Mouse (Mus musculus) stomach, postnatal 0 days (tissue): ENCODE data around the gene Nr2f2. TPM values are rescaled to one million over a fixed set of nuclear protein-coding genes. Genes with fewer than 3 reads are reported as not detected.
A peak's percentile ranks its signal among the peaks of the same experiment; 100 is the strongest.

Experiments
- ATAC-seq: fragments of 200-750 bp; cut with Nextera tagmentation; 2 replicates; pipeline ENCODE4 v1.8.0; 2017; ENCODE audit not compliant: low FRiP score, low TSS enrichment
- DNase-seq: peaks from one replicate; pipeline ENCODE4 v3.0.0-alpha.2; 2016; ENCODE audit warnings: low spot score
- H3K27ac ChIP-seq: fragments of 300-500 bp; sonication (generic); replicated peaks from 2 replicates; pipeline ENCODE4 v1.5.1; 2014; ENCODE audit warnings: mild to moderate bottlenecking, control low read depth
- H3K27me3 ChIP-seq: fragments of 300-500 bp; sonication (generic); 2 replicates; pipeline ENCODE4 v1.6.1; 2014; ENCODE audit warnings: low read length; ENCODE audit not compliant: control insufficient read depth, insufficient read depth
- H3K36me3 ChIP-seq: fragments of 300-500 bp; sonication (generic); 2 replicates; pipeline ENCODE4 v1.6.1; 2014; ENCODE audit warnings: low read length, mixed read lengths; ENCODE audit not compliant: control insufficient read depth, insufficient read depth
- H3K4me1 ChIP-seq: fragments of 300-500 bp; sonication (generic); replicated peaks from 2 replicates; pipeline ENCODE4 v1.6.1; 2014; ENCODE audit warnings: antibody characterized with exemption; ENCODE audit not compliant: control insufficient read depth, insufficient read depth
- H3K4me2 ChIP-seq: fragments of 300-500 bp; sonication (generic); replicated peaks from 2 replicates; pipeline ENCODE4 v1.6.1; 2014; ENCODE audit warnings: low read depth, mild to moderate bottlenecking, control low read depth, moderate library complexity
- H3K4me3 ChIP-seq: fragments of 300-500 bp; sonication (generic); 2 replicates; pipeline ENCODE4 v1.5.1; 2014; ENCODE audit warnings: low read depth, low read length, control low read depth
- H3K9ac ChIP-seq: fragments of 300-500 bp; sonication (generic); 2 replicates; pipeline ENCODE4 v1.6.1; 2014; ENCODE audit warnings: mild to moderate bottlenecking, low read length, control low read depth, mixed read lengths
- H3K9me3 ChIP-seq: fragments of 300-500 bp; sonication (generic); 2 replicates; pipeline ENCODE4 v1.6.1; 2016; ENCODE audit warnings: low read length; ENCODE audit not compliant: control insufficient read depth
- CTCF ChIP-seq: IDR thresholded peaks from 2 replicates; pipeline ENCODE4 v1.5.1; 2016; ENCODE audit warnings: antibody characterized with exemption, low read depth, mild to moderate bottlenecking, moderate library complexity
- EP300 ChIP-seq: optimal IDR thresholded peaks from 2 replicates; pipeline ENCODE3; 2016; ENCODE audit warnings: antibody characterized with exemption
- WGBS: fragments of 180-500 bp; shearing (Covaris S2); extraction: QIAGEN DNeasy Blood & Tissue Kit; methylation state at CpG from one replicate; pipeline ENCODE4 v1.1.7; 2014; 5-methylcytosine and 5-hydroxymethylcytosine counted together
- polyA plus RNA-seq: library from polyadenylated mRNA; unstranded; fragments of >200 nt; fragmentation: Nextera tagmentation; extraction: Ambion mirVana; gene quantifications from 2 replicates; pipeline ENCODE4 v1.2.1, GENCODE M21; 2015

The Nr2f2 gene
- polyA plus RNA-seq, 1 experiment from 2014 or later = 53.9 TPM

- Histone ChIP-seq H3K9ac (peak overlapping the region; percentile 97), H3K4me3 (peak overlapping the region; percentile 62), H3K27ac (peak overlapping the region; percentile 63), H3K9me3 (no peaks in the 10 kb centered on the region), H3K4me1 (no peaks in the 10 kb centered on the region; the same call in 1 of the 2 replicates), H3K4me2 (peak overlapping the region; percentile 72), H3K36me3 (no peaks in the 10 kb centered on the region; the same call in 1 of the 2 replicates), H3K27me3 (no peaks in the 10 kb centered on the region)
- WGBS = 14% methylated on average over 5 of the region's 5 CpGs
- TF ChIP-seq EP300 (no peak), CTCF (no peak)
- ATAC-seq (no peak), DNase-seq (peak; percentile 10)
Measured at GRCm38 (mm10) chr7:70355691-70356568, 10.6 kb downstream of the Nr2f2 start.

- Histone ChIP-seq H3K4me3 (peak overlapping the region; percentile 62), H3K27ac (peak overlapping the region; percentile 78), H3K4me1 (no peaks in the 10 kb centered on the region; the same call in 1 of the 2 replicates), H3K36me3 (no peaks in the 10 kb centered on the region; the same call in 1 of the 2 replicates), H3K27me3 (no peaks in the 10 kb centered on the region), H3K9ac (peak overlapping the region; percentile 64), H3K4me2 (peak overlapping the region; percentile 72), H3K9me3 (no peaks in the 10 kb centered on the region)
- DNase-seq (no peak), ATAC-seq (no peak)
- no peak for TF ChIP-seq EP300
- no peak for TF ChIP-seq CTCF
- 43% methylated on average over 2 of the region's 2 CpGs for WGBS
Measured at GRCm38 (mm10) chr7:70355357-70355620, 11.2 kb downstream of the Nr2f2 start.

GRCm38 (mm10) chr7:70354606-70355356, 11.8 kb downstream of the Nr2f2 start:
- peak overlapping the region; percentile 64 for H3K9ac ChIP-seq
- H3K4me2 ChIP-seq = peak overlapping the region; percentile 72

GRCm38 (mm10) chr7:70353151-70353550, 13.4 kb downstream of the Nr2f2 start:
- no peaks in the 10 kb centered on the region for H3K27me3 ChIP-seq
- DNase-seq = peak; percentile 47
- H3K27ac ChIP-seq = peak overlapping the region; percentile 64; the same call in 1 of the 2 replicates

More at GRCm38 (mm10) chr7:70354606-70355356, 11.8 kb downstream of the Nr2f2 start:
- H3K4me1 ChIP-seq = no peaks in the 10 kb centered on the region; the same call in 1 of the 2 replicates
- TF ChIP-seq EP300 (no peak), CTCF (no peak)
- H3K4me3 ChIP-seq = peak overlapping the region; percentile 62
- ATAC-seq (no peak), DNase-seq (peak; percentile 21)
- H3K36me3 ChIP-seq = no peaks in the 10 kb centered on the region; the same call in 1 of the 2 replicates
- peak overlapping the region; percentile 78 for H3K27ac ChIP-seq
- 18% methylated on average over 14 of the region's 14 CpGs for WGBS
- H3K27me3 ChIP-seq = no peaks in the 10 kb centered on the region
- no peaks in the 10 kb centered on the region for H3K9me3 ChIP-seq

DNA sequence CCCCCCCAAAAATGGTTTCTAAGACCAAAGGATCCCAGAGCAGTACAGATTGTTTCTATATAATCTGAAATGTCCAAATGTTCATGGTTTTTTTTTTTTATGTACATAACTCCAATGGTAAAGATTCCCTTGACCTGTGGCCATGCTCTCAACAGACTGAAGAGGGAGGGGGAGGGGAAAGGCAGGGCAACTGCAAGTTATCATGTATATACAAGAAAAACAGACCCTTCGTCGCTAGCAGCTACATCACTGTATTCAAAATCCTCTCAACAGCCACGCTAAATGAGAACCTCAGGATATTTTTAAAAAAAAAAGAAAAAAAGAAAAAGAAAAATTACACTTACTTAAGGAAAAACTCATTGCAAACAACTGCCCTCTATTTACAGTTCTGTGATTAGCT, 13.9 kb downstream of the Nr2f2 start:
- peak overlapping the region; percentile 72 for H3K4me3 ChIP-seq
- WGBS = 28% methylated on average over 3 of the region's 3 CpGs

More at GRCm38 (mm10) chr7:70353151-70353550, 13.4 kb downstream of the Nr2f2 start:
- Histone ChIP-seq H3K4me2 (peak overlapping the region; percentile 88), H3K9ac (peak overlapping the region; percentile 43), H3K4me1 (no peaks in the 10 kb centered on the region; the same call in 1 of the 2 replicates), H3K36me3 (no peaks in the 10 kb centered on the region; the same call in 1 of the 2 replicates), H3K4me3 (peak overlapping the region; percentile 72), H3K9me3 (no peaks in the 10 kb centered on the region)
- WGBS = 16% methylated on average over 4 of the region's 4 CpGs
- TF ChIP-seq CTCF = no peak
- TF ChIP-seq EP300 = no peak
- ATAC-seq = no peak

More for the DNA sequence above, 13.9 kb downstream of the Nr2f2 start:
- ATAC-seq (no peak), DNase-seq (peak; percentile 26)
- Histone ChIP-seq H3K4me1 (no peaks in the 10 kb centered on the region; the same call in 1 of the 2 replicates), H3K4me2 (peak overlapping the region; percentile 88), H3K9ac (peak overlapping the region; percentile 41), H3K9me3 (no peaks in the 10 kb centered on the region), H3K27me3 (no peaks in the 10 kb centered on the region), H3K36me3 (no peaks in the 10 kb centered on the region; the same call in 1 of the 2 replicates), H3K27ac (no peak overlapping the region)
- no peak for TF ChIP-seq CTCF
- no peak for TF ChIP-seq EP300
